Mouse (Mus musculus): ENCODE measurements around the gene Sestd1. TPM values are rescaled to one million over a fixed set of nuclear protein-coding genes. Genes with fewer than 3 reads are reported as not detected.

The Sestd1 gene
- total and polyA plus RNA-seq, 3 experiments: not detected

DNA sequence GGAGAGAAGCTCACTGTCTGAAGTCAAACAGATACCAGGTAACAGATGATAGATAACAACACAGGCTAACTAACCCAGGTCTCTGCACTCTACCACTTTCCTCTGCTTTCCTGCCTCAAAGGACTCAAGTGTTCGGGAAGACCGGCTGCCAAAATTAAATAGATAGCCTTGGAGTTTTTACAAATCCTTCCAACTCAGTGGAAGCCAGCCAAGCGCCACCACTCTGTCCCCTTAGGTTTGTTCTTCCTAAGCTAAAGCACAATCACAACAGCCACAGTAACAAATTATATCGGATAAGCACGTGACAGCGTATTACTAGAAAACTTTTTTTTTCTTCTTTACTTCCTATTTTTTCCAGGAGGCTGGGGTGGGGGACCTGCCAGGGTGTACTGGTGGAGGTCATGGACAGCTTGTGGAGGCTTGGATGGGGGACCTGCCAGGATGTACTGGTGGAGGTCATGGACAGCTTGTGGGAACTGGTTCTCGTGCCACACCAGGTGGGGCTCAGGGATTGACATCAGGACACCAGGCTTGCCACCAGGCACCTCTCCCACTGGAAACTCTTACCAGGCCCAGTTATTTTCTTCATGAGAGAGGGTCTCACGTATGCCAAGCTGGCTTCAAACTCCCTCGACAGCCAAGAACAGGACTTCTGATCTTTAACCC is 5.3 kb downstream of the Sestd1 start:
- Histone ChIP-seq H3K9me3 (replicated peaks; ENCODE audit: insufficient read depth, low read length) (no peaks in the 10 kb centered on the region), H3K4me3 (ENCODE audit: control insufficient read depth in 1 of 2, insufficient read depth in 1 of 2, low read depth in 2 of 2, low read length in 2 of 2) (no peak overlapping the region), H3K79me2 (ENCODE audit: control insufficient read depth, insufficient read depth, low read length, poor library complexity) (no peaks in the 10 kb centered on the region), H3K36me3 (ENCODE audit: control insufficient read depth in 1 of 2, insufficient read depth in 2 of 2, low read length in 2 of 2) (no peaks in the 10 kb centered on the region), H3K27ac (ENCODE audit: control insufficient read depth, low read depth, low read length) (no peak overlapping the region), H3K4me1 (ENCODE audit: control insufficient read depth in 1 of 2, insufficient read depth in 2 of 2, low read length in 2 of 2) (no peaks in the 10 kb centered on the region), H3K27me3 (ENCODE audit: control insufficient read depth in 1 of 2, insufficient read depth in 2 of 2, low read length in 2 of 2) (no peaks in the 10 kb centered on the region), H3K9ac (ENCODE audit: control insufficient read depth, low read depth, low read length, poor library complexity, severe bottlenecking) (no peak overlapping the region)
- no peak for TF ChIP-seq TCF12 (IDR thresholded peaks at IDR 0.05; ENCODE audit: low read depth, low read length)
- no peak for TF ChIP-seq ZC3H11A (IDR thresholded peaks at IDR 0.05; ENCODE audit: low read depth, low read length)
- no peak for TF ChIP-seq MAX (IDR thresholded peaks at IDR 0.05; ENCODE audit: low read length)
- no peak for TF ChIP-seq EP300 (IDR thresholded peaks at IDR 0.05; ENCODE audit: low read depth in 1 of 2, low read length in 2 of 2)
- no peak for TF ChIP-seq POLR2A (IDR thresholded peaks at IDR 0.05; ENCODE audit: control insufficient read depth in 1 of 2, insufficient read depth in 1 of 2, low read depth in 1 of 2, low read length in 2 of 2, poor library complexity in 1 of 2)
- no peak for TF ChIP-seq KAT2A (conservative IDR thresholded peaks at IDR 0.05; ENCODE audit: low read depth, low read length)
- no peak for TF ChIP-seq SIN3A (IDR thresholded peaks at IDR 0.05; ENCODE audit: low read length)
- TF ChIP-seq E2F4 (IDR thresholded peaks at IDR 0.05; ENCODE audit: borderline replicate concordance, low read depth, low read length): no peak
- TF ChIP-seq CHD2 (IDR thresholded peaks at IDR 0.05; ENCODE audit: low read length): no peak
- no peak for TF ChIP-seq SMC3 (IDR thresholded peaks at IDR 0.05; ENCODE audit: low read depth, low read length)
- no peak for TF ChIP-seq JUND (IDR thresholded peaks at IDR 0.05; ENCODE audit: low read depth, low read length)
- no peak for TF ChIP-seq MAFK (IDR thresholded peaks at IDR 0.05; ENCODE audit: borderline replicate concordance, low read depth, low read length)
- TF ChIP-seq MEF2A (IDR thresholded peaks at IDR 0.05; ENCODE audit: extremely low read depth, insufficient replicate concordance, low read depth, low read length, poor library complexity, severe bottlenecking): no peak
- TF ChIP-seq RCOR1 (IDR thresholded peaks at IDR 0.05; ENCODE audit: low read depth, low read length): no peak
- no peak for DNase-seq (ENCODE audit: low read depth, low spot score)

GRCm38 (mm10) chr2:77272953-77273352 is 7.4 kb downstream of the Sestd1 start:
- Histone ChIP-seq H3K9me3 (replicated peaks; ENCODE audit: insufficient read depth, low read length) (no peaks in the 10 kb centered on the region), H3K27ac (ENCODE audit: control insufficient read depth, low read depth, low read length) (no peak overlapping the region), H3K27me3 (ENCODE audit: control insufficient read depth in 1 of 2, insufficient read depth in 2 of 2, low read length in 2 of 2) (no peaks in the 10 kb centered on the region), H3K4me1 (ENCODE audit: control insufficient read depth in 1 of 2, insufficient read depth in 2 of 2, low read length in 2 of 2) (no peaks in the 10 kb centered on the region), H3K4me3 (ENCODE audit: control insufficient read depth in 1 of 2, insufficient read depth in 1 of 2, low read depth in 2 of 2, low read length in 2 of 2) (no peak overlapping the region), H3K79me2 (ENCODE audit: control insufficient read depth, insufficient read depth, low read length, poor library complexity) (no peaks in the 10 kb centered on the region), H3K9ac (ENCODE audit: control insufficient read depth, low read depth, low read length, poor library complexity, severe bottlenecking) (no peak overlapping the region), H3K36me3 (ENCODE audit: control insufficient read depth in 1 of 2, insufficient read depth in 2 of 2, low read length in 2 of 2) (no peaks in the 10 kb centered on the region)
- no peak for DNase-seq (ENCODE audit: low read depth, low spot score)
- TF ChIP-seq MXI1 (IDR thresholded peaks at IDR 0.05; ENCODE audit: low read depth, low read length) (no peak), MAFK (IDR thresholded peaks at IDR 0.05; ENCODE audit: borderline replicate concordance, low read depth, low read length) (no peak), GABPA (IDR thresholded peaks at IDR 0.05; ENCODE audit: low read depth, low read length) (no peak), E2F4 (IDR thresholded peaks at IDR 0.05; ENCODE audit: borderline replicate concordance, low read depth, low read length) (no peak)
